Mouse (Mus musculus): Measurements from ENCODE around the gene March6. TPM values are rescaled to one million over a fixed set of nuclear protein-coding genes. Genes with fewer than 3 reads are reported as not detected.
A peak's percentile ranks its signal among the peaks of the same experiment; 100 is the strongest.

March6 gene
- polyA plus RNA-seq, 1 experiment from 2014 or later: 22.0 TPM

- Histone ChIP-seq H3K27me3 (replicated peaks) (no peaks in the 10 kb centered on the region), H3K4me3 (no peak overlapping the region), H3K36me3 (peaks cover 42% of the 10 kb centered on the region), H3K9me3 (replicated peaks) (no peaks in the 10 kb centered on the region), H3K4me2 (peak overlapping the region; percentile 9; the same call in 1 of the 2 replicates), H3K4me1 (peaks cover 18% of the 10 kb centered on the region), H3K9ac (no peak overlapping the region), H3K27ac (peak overlapping the region; percentile 62; the same call in 1 of the 2 replicates)
- ATAC-seq: no peak
- 59% methylated on average over 3 of the region's 3 CpGs for WGBS (ENCODE audit: insufficient replicate concordance)
These were observed 27.4 kb downstream of the March6 start for GRCm38 (mm10) chr15:31503447-31503846.

- no peak overlapping the region for H3K9ac ChIP-seq
- H3K27me3 ChIP-seq (replicated peaks): no peaks in the 10 kb centered on the region
- H3K36me3 ChIP-seq: peaks cover 46% of the 10 kb centered on the region
- 79% methylated on average over 4 of the region's 4 CpGs for WGBS (ENCODE audit: insufficient replicate concordance)
- H3K9me3 ChIP-seq (replicated peaks): no peaks in the 10 kb centered on the region
- H3K4me1 ChIP-seq: peaks cover 18% of the 10 kb centered on the region
- no peak overlapping the region for H3K4me3 ChIP-seq
- H3K4me2 ChIP-seq: no peak overlapping the region
- ATAC-seq: no peak
- H3K27ac ChIP-seq: peak overlapping the region; percentile 60
These were observed 27.9 kb downstream of the March6 start for GRCm38 (mm10) chr15:31502996-31503395.

- Histone ChIP-seq H3K4me2 (no peak overlapping the region), H3K27me3 (replicated peaks) (no peaks in the 10 kb centered on the region), H3K4me1 (peaks cover 18% of the 10 kb centered on the region), H3K36me3 (peaks cover 53% of the 10 kb centered on the region), H3K9ac (no peak overlapping the region), H3K4me3 (no peak overlapping the region), H3K27ac (peak overlapping the region; percentile 23; the same call in 1 of the 2 replicates), H3K9me3 (replicated peaks) (no peaks in the 10 kb centered on the region)
- peak; percentile 71; the same call in 1 of the 2 replicates for ATAC-seq
- WGBS (ENCODE audit: insufficient replicate concordance): 63% methylated on average over 1 of the region's 1 CpGs
These were observed 28.5 kb downstream of the March6 start for GRCm38 (mm10) chr15:31502313-31502712.

- peaks cover 79% of the 10 kb centered on the region for H3K36me3 ChIP-seq
- 91% methylated on average over 9 of the region's 9 CpGs for WGBS (ENCODE audit: insufficient replicate concordance)
- no peak overlapping the region for H3K4me3 ChIP-seq
- no peak overlapping the region for H3K27ac ChIP-seq
- no peak for ATAC-seq
- no peak overlapping the region for H3K4me2 ChIP-seq
- no peaks in the 10 kb centered on the region for H3K27me3 ChIP-seq (replicated peaks)
- H3K9me3 ChIP-seq (replicated peaks): no peaks in the 10 kb centered on the region
- no peak overlapping the region for H3K9ac ChIP-seq
- no peaks in the 10 kb centered on the region for H3K4me1 ChIP-seq
These were observed 36.0 kb downstream of the March6 start for GRCm38 (mm10) chr15:31494803-31495202.

GRCm38 (mm10) chr15:31494310-31494709 is 36.5 kb downstream of the March6 start:
- 78% methylated on average over 3 of the region's 3 CpGs for WGBS (ENCODE audit: insufficient replicate concordance)
- no peaks in the 10 kb centered on the region for H3K27me3 ChIP-seq (replicated peaks)
- H3K9me3 ChIP-seq (replicated peaks): no peaks in the 10 kb centered on the region
- H3K36me3 ChIP-seq: peaks cover 77% of the 10 kb centered on the region
- H3K9ac ChIP-seq: no peak overlapping the region
- no peak overlapping the region for H3K27ac ChIP-seq
- no peak overlapping the region for H3K4me3 ChIP-seq
- H3K4me1 ChIP-seq: no peaks in the 10 kb centered on the region
- H3K4me2 ChIP-seq: no peak overlapping the region
- ATAC-seq: no peak

GRCm38 (mm10) chr15:31487407-31487806 is 43.4 kb downstream of the March6 start:
- Histone ChIP-seq H3K4me2 (no peak overlapping the region), H3K9ac (no peak overlapping the region), H3K27me3 (replicated peaks) (no peaks in the 10 kb centered on the region), H3K27ac (no peak overlapping the region), H3K9me3 (replicated peaks) (no peaks in the 10 kb centered on the region), H3K4me1 (no peaks in the 10 kb centered on the region), H3K4me3 (no peak overlapping the region), H3K36me3 (peaks cover 67% of the 10 kb centered on the region)
- 80% methylated on average over 2 of the region's 2 CpGs for WGBS (ENCODE audit: insufficient replicate concordance)
- no peak for ATAC-seq

GRCm38 (mm10) chr15:31476678-31477077 is 54.2 kb downstream of the March6 start:
- H3K4me3 ChIP-seq: no peak overlapping the region
- H3K9ac ChIP-seq: no peak overlapping the region
- H3K9me3 ChIP-seq (replicated peaks): no peaks in the 10 kb centered on the region
- 100% methylated on average over 1 of the region's 1 CpGs for WGBS (ENCODE audit: insufficient replicate concordance)
- H3K27me3 ChIP-seq (replicated peaks): no peaks in the 10 kb centered on the region
- no peak overlapping the region for H3K4me2 ChIP-seq
- H3K36me3 ChIP-seq: peaks cover 81% of the 10 kb centered on the region
- no peak for ATAC-seq
- no peaks in the 10 kb centered on the region for H3K4me1 ChIP-seq
- H3K27ac ChIP-seq: no peak overlapping the region

- Histone ChIP-seq H3K27ac (no peak overlapping the region), H3K4me1 (no peaks in the 10 kb centered on the region), H3K9me3 (replicated peaks) (no peaks in the 10 kb centered on the region), H3K4me2 (no peak overlapping the region), H3K9ac (no peak overlapping the region), H3K27me3 (replicated peaks) (no peaks in the 10 kb centered on the region), H3K4me3 (no peak overlapping the region), H3K36me3 (peaks cover 73% of the 10 kb centered on the region)
- WGBS (ENCODE audit: insufficient replicate concordance): 77% methylated on average over 4 of the region's 4 CpGs
- ATAC-seq: no peak
These were observed 57.9 kb downstream of the March6 start for GRCm38 (mm10) chr15:31472645-31473574.

- Histone ChIP-seq H3K9ac (no peak overlapping the region), H3K4me1 (no peaks in the 10 kb centered on the region), H3K36me3 (peaks cover 74% of the 10 kb centered on the region), H3K4me2 (no peak overlapping the region), H3K27me3 (replicated peaks) (no peaks in the 10 kb centered on the region), H3K4me3 (no peak overlapping the region), H3K27ac (no peak overlapping the region), H3K9me3 (replicated peaks) (no peaks in the 10 kb centered on the region)
- ATAC-seq: no peak
- 87% methylated on average over 4 of the region's 4 CpGs for WGBS (ENCODE audit: insufficient replicate concordance)
These were observed 59.3 kb downstream of the March6 start for GRCm38 (mm10) chr15:31471529-31471928.

GRCm38 (mm10) chr15:31469497-31469896 is 61.4 kb downstream of the March6 start:
- no peak overlapping the region for H3K4me2 ChIP-seq
- 54% methylated on average over 4 of the region's 4 CpGs for WGBS (ENCODE audit: insufficient replicate concordance)
- no peaks in the 10 kb centered on the region for H3K4me1 ChIP-seq
- H3K36me3 ChIP-seq: peaks cover 79% of the 10 kb centered on the region
- H3K27ac ChIP-seq: no peak overlapping the region
- no peaks in the 10 kb centered on the region for H3K27me3 ChIP-seq (replicated peaks)
- H3K9me3 ChIP-seq (replicated peaks): no peaks in the 10 kb centered on the region
- ATAC-seq: no peak
- H3K4me3 ChIP-seq: no peak overlapping the region
- no peak overlapping the region for H3K9ac ChIP-seq

GRCm38 (mm10) chr15:31468806-31469205 is 62.0 kb downstream of the March6 start:
- Histone ChIP-seq H3K4me2 (no peak overlapping the region), H3K9ac (no peak overlapping the region), H3K27me3 (replicated peaks) (no peaks in the 10 kb centered on the region), H3K9me3 (replicated peaks) (no peaks in the 10 kb centered on the region), H3K27ac (no peak overlapping the region), H3K4me3 (no peak overlapping the region), H3K36me3 (peaks cover 80% of the 10 kb centered on the region), H3K4me1 (no peaks in the 10 kb centered on the region)
- no peak for ATAC-seq
- 86% methylated on average over 5 of the region's 5 CpGs for WGBS (ENCODE audit: insufficient replicate concordance)

- H3K9me3 ChIP-seq (replicated peaks): no peaks in the 10 kb centered on the region
- H3K4me3 ChIP-seq: no peak overlapping the region
- peaks cover 90% of the 10 kb centered on the region for H3K36me3 ChIP-seq
- no peak for ATAC-seq
- H3K4me1 ChIP-seq: no peaks in the 10 kb centered on the region
- no peak overlapping the region for H3K9ac ChIP-seq
- no peak overlapping the region for H3K4me2 ChIP-seq
- 70% methylated on average over 1 of the region's 1 CpGs for WGBS (ENCODE audit: insufficient replicate concordance)
- H3K27ac ChIP-seq: no peak overlapping the region
- no peaks in the 10 kb centered on the region for H3K27me3 ChIP-seq (replicated peaks)
These were observed 64.1 kb downstream of the March6 start for GRCm38 (mm10) chr15:31466749-31467148.
